Mouse (Mus musculus): ENCODE data around the gene 6030408B16Rik.

The 6030408B16Rik gene

DNA sequence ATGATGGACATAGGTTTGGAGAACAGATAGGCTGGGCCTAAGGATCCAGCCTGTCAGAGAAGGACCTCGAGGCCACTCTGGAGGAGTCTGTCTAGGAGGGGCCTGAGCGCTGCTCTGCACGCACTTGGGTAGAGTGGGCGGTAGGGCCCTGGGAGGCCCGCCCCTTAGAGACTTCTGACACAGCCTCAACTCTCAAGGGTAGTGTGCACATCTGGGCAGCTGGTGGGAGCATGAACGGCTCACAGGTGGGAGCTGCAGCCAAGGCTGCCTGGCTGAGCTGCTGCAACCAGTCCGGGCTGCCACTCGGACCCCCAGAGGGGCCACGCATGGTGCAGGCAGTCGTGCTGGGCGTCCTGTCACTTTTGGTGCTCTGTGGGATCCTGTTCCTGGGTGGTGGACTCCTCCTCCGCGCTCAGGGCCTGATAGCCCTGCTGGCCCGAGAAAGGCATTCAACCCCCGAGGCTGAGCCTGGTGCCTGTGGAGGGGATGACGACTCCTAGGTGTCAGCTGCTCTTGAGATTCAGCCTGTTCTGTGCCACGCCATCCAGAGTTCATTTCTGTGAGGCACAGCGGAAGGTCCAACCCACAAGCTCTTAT, at the start of gene 6030408B16Rik:
6030408B16Rik (plus strand) TSS at position 188 of the 597 bp plus-strand sequence.
- peak in 1 of 2 experiments; percentile 28 for DNase-seq

DNA sequence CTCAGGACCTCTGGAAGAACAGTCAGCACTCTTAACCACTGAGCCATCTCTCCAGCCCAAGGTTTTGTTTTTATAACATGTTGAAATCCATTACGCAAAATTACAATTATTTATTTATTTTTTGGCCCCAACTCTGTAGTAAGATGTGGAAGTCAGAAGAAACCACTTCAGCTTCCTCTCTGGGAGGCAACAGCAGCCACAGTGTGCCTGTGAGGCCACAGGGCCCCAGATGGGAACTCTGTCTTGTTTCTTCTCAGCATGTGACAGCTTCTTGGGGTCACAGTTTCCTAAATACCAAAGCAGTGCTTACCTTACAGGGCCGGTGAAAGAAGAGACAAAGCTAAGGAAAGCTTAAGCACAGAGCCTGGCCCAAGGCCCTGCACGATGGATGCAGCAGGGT, 49.0 kb upstream of the 6030408B16Rik start:
- no peak for DNase-seq

DNA sequence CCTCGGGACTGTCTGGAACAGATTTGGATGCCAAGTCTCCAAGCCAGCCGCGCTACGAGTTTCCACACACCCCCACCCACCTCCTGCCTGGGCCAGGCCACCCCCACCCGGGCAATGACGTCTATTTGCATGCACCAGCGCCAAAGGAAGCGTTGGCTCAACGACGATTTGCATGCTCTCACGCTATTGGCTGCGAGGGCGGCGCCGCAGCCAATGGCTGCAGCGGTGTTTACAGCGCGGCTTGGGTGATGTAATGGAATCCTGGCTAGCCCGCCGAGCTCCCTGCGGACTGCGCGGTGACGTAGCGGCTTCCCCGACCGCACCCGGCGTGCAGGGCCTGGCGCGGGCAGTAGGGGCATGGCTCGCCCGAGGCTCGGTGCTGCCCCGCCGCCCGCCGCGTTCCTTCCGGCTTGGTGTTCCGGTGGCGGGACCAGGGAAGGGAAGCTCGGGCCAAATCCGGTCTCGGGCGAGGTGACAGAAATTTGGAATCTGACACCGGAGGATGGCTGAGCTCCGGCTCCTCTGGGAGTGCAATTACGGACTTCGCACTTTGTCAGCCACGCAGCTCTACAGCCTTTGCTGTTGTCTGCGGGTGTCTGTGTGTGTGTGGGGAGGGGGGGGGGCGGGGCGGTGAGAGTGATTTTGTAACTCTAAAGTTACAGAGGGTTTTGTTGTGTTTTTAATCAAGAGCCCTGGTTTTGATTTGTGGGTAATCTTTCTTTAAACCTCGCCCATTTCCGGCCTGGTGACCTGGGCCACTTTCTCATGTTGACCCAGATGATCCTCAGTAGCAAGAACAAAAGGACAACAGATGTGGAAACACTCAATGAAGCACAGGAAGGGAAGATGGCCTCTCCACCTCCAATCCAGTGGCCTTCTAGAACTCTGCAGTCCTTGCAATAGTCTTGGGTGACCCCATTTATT, 46.5 kb upstream of the 6030408B16Rik start:
- peak; percentile 96 to 97 for DNase-seq

DNA sequence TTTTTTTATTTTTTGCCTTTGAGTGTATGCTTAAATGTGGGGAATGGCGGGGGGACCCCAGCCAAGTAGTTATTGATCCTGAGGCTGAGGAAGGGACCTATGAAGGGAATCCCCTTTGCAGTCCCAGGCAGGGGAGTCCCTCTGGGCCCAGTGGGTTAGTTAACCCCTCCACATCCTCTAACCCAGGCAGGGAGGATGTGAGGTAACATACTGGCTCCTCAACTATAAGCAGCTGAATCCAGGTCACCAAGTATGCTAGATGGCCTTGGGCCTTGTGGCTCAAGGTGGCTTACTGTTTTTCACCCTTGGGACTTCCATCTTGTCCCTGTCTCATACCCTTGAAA, 45.9 kb upstream of the 6030408B16Rik start:
- DNase-seq, result peak; percentile 40 to 55

DNA sequence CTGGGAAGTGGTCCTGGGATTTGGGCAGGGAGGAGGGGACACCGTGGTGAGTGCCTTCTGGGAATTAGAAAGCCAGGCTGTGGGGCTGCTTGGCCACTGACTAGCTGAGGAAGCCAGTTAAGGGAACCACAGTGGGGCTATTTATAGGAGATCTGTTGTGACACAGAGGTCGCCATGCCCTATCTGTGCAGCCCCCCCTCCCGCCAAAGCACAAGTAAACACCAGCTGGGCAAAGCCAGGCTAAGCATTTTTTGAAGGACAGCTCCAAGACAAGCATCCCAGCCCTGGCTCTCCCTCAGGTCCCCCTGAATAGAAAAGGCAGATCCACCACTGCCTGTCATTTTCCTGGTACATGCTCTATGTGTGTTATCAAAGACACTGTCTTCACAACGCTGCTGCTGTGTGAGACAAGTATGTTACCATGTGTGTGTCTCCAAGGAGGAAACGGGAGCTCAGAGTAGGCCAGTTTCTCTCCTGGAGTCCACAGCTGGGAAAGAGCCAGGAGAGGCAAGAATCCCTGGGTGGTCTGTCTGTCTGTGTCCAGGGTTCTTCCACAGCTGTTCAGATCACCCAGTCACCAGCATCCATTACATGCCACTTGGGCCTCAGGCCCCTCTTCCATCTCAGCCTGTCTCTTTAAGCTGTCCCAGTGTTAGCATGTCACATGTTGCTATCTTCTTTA, 44.8 kb upstream of the 6030408B16Rik start:
- DNase-seq, result peak in 1 of 2 experiments; percentile 43

DNA sequence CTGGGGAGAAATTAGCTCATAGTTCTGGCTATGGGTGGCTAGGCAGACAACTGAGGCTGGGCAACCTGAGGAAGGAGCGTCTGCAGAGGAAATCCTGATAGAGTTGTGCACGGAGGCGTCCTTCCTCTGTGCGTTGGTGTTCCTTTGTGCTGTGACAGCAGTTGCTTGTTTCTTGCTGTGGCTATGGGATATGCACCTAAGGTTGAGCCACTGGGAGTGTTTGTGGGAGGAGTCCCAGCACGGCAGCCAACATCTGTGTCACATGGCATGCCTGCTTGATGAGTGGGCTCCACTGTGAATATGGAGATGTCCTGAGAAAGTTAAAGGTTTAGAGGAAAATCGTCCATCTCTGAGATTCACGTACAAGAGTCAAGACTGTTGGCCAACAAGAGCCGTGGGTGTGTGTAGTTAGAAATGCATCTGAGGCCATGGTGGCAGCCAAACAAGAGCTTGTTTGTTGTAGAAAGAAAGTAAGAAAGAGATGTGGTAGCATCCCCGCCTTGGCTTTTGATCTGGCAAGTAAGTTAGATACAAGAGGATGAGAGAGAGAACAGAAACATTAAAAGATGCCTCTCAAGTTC, 42.7 kb upstream of the 6030408B16Rik start:
- no peak for DNase-seq

DNA sequence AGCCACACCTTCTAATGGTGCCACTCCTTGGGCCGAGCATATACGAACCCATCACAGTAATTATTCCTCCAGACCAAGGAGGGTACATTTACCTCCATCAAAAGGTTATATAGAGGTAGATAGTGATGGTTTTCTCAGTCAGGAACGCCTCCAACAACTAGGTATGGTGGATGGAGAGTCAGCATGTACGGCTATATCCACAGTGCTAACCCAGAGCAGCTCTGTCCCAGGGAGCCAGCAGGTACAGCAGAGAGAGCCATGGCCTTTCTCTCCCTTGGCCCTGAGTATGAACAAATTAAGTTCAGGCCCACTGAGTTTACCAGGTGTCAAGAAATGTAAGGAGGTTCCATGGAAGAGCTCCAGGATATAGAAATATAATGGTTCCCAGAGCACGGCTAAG, 41.1 kb upstream of the 6030408B16Rik start:
- DNase-seq, result no peak

DNA sequence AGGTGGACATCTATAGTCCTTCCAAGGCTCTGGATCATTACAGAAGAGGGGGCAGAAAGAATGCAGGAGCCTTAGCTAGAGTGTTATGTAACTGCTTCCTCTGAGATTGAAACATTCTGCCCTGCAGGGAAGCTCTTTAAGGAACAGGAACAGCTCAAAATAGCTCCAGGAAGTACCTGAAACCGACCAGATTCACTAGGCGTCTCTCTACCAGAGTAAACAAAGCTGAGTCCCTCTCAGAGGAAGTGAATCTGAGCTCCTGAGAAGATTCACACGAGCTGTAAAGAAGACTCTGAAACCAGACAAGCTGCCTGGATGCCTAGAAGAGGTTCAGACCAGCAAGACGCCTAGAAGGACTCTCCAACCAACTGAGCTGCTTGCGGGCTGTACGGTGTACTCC, 40.4 kb upstream of the 6030408B16Rik start:
- DNase-seq, result peak; percentile 55 to 59

DNA sequence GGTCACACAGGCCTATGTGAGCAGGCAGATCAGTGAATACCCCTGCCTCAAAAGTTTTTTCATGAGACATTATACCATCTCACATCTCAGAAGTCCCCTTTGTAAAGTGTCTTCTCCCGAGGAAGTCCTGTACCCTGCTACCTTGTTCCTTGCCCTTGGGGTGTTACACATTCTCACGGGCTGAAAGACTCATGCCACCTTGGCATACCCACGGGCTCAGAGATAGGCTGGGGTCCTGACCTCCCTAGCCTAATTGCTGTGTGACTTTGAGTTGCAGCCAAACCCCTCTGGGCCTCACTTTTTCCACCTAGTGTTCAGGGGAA, 39.5 kb upstream of the 6030408B16Rik start:
- DNase-seq, result no peak

DNA sequence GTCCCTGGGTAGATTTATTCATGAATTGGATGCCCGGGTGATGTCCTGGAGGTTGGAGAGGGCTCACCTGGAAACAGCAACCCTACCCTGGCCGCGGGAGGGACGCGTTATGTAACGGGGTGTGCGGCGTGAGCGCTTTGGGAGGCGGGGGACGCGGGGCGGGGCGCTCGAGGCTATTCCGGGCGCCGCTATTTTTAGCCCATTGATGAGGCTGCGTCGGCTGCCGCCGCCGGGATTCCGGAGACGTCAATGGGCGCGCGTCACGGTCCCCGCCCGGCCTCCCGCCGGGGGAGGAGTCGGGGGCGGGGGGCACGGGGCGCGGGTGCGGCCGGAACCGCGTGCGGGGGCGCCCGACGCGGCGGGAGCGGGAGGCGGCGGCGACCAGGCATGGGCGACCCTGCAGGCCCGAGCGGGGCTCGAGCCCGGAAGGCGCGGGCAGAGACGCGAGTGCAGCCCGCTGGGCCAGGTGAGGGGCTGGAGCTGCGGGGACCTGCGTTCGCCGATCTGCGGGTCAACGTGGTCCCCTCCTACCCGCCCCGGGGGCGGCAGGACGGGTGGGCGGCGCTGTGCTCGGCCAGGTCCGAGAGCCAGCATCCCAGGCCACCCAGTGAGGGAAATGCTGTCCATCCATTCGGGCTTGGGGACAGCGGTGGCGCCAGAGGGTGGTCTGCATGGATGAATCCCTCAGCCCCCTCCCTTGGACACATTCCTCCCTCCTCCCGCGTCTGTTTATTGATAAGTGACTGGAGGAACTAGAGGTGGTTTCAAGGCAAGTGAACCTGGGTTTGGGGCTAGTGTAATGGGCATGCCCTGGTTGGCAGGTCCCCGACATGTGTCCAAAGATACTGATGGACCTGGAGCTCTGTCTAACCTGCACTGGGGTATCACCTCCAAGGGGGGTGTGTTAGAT, 38.9 kb upstream of the 6030408B16Rik start, which contains the start of gene Nr4a1:
Nr4a1 (plus strand) TSS at position 384 of the 910 bp plus-strand sequence.
- DNase-seq, result peak; percentile 88

DNA sequence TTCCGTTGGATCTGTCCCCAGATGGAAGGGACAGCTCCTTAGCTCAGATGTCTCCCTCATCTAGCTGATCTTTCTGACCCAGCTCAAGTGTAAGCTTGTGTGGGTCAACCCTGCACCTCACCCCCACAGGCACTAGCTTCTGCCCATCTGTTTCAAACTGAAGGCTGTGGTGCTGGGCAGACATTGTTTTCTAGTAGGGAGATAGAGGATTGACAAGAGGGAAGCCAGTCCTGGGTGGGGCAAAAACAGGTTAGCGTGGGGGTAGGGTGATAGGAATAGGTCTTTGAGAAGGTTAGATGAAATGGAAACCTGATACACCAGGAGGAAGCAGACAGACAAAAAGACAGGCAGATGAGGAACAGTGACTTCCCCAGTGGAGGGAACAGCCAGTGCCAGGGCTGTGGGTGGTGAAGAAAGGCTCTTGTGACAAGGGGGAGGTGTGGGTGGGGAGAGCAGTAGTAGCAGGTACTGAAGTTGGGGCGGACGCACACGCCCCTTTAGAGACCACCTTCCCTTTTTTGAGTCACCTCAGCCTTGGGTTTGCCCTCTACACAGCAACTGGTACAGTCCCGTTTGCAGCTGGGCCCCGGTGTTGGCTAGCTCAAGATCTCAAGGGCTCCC, 37.1 kb upstream of the 6030408B16Rik start:
- peak; percentile 58 for DNase-seq

DNA sequence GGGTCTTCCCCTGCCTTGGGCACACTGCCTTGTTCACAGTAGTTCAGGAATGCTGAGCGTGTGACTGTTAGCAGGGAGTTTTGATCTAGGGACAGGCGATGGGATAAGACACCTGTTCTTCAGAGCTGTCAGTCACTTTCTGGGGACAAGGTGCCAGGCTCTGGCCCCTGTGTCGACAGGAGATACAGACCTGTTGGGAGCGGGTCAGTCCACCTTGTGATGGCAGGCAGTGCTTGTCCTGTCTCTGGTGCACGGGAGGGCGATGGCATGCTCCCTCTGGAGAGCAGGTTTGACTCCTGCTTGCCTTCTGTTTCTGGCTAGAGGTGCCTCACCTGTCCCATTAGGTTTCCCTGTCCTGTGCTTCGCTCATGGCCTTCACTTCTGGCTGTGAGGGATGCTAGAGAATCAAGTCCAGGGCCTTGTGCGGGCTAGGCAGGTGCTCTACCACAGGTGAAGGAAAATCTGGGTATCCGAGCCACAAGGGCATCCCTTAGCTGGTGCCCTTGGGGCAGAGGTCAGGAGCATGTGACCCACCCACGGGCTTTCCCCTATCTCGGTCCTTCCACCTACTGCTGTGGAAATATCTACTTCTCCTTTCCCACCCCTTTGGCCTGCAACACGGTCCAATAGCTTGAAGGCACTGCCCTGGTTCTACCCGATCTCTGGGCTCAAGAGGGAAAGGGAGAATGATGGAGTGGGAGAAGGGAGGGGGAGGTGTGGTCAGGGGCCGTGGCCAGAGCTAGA, 36.4 kb upstream of the 6030408B16Rik start:
- DNase-seq, result peak; percentile 65 to 70

DNA sequence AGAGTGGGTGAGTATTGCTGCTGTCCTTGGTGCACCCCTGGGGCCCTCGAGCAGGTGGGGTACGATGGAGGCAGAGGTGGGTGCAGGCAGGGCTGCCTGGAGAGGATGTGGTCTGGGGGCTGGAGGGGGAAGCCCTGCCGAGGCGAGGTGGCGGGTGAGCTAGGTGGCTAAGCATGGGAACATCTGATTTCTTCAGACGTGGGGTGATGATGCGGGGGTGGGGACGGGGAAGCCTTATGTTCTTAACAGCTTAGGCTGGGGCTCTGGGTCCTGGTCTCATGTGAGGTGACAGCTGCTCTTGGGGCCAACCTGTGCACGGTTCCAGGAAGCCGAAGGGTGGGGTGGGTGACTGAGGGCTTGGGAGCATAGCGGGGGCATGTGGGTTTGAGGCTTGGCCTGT, 34.6 kb upstream of the 6030408B16Rik start:
- peak; percentile 81 to 87 for DNase-seq

DNA sequence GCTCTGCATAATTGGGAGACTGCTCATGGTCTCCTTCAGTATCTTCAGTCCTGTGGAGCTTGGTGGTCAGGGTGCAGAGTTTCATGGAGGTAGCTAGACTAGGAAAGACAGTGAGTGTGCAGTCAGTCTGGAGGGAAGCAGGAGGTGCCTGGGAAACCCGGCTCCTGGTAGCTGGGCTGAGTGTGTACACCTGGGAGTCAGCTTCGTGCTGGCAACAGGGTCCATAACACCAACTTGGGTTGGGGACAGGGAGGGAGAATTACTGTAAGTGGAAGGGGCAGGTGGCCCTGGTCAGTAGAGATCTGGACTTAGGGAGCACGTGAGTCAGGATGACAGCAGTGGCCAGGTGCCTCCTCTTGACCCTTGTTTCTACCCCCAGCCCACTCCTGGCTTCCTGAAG, 33.1 kb upstream of the 6030408B16Rik start:
- no peak for DNase-seq

DNA sequence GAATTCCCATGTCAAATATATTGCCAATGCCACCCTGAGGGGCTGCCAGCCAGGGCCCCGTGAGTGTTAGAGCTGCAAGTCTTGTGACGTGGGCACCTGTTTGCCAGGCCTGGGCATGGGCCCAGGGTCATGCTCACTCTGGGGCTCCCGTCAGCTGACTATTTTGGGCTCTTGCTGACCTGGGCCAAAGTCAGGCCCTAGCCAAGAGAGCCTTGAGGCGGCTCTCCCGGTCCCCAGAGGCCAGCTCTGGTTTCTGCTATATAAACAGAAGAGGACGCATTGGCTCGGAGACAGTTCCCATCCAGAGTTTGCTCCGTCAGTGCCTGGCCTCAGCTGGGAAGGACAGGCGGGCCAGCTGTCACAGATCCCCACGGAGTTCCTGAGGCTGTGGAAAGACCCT, 32.6 kb upstream of the 6030408B16Rik start:
- DNase-seq, result no peak

DNA sequence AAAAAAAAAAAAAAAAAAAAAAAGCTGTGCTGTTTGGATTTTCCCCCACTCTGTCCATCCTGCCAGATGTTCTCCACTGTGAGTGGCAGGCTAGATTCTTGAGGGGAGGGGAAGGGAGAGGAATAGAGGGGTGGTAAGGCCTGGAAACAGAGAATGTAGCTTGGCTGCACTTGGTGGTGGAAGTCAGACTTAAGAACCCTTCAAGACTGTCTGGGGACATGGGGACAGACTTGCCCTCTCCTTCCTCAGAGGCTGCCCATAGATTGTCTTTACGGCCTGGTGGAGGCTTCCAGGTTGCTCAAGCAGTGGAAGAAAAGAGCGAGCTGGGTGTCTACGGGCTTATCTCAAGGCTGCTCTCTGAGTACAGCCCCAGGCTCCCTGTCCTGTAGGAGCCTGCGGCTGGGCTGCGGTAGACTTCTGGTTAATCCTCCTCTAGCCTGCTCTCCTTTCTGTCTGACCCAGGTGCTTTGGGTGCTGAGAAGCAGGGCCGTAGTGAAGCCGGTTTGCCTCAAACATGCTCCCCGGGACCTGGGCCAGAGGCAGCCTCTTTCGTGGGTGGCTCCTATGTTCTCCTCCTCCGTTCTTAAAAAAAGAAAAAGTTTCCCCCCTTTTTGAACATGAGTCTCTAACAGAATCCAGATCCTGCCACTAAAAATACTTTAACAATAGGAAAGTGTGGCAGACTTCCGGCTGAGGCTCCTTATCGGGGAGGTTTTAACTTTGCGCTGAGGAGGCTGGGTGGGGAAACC, 32.0 kb upstream of the 6030408B16Rik start:
- DNase-seq, result no peak

DNA sequence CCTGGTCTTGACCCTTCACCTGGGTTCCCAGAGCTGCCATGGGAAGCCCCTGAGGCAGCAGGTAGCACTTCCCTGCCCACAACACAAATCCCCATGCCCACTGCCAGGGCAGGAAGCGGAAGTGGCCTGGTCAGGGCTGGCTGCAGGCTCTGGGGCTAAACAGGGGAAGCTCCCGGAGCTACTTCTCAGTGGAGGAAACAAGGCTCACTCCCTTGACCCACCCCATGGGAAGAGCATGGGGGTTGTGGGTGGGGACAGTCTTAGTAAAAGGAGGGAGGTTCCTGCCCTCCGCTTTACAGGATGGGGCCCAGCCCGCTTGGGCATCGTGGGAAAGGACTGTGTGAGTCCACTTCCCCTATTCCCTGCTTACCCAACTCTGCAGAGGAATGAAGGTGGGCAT, 30.5 kb upstream of the 6030408B16Rik start:
- peak; percentile 47 to 51 for DNase-seq

DNA sequence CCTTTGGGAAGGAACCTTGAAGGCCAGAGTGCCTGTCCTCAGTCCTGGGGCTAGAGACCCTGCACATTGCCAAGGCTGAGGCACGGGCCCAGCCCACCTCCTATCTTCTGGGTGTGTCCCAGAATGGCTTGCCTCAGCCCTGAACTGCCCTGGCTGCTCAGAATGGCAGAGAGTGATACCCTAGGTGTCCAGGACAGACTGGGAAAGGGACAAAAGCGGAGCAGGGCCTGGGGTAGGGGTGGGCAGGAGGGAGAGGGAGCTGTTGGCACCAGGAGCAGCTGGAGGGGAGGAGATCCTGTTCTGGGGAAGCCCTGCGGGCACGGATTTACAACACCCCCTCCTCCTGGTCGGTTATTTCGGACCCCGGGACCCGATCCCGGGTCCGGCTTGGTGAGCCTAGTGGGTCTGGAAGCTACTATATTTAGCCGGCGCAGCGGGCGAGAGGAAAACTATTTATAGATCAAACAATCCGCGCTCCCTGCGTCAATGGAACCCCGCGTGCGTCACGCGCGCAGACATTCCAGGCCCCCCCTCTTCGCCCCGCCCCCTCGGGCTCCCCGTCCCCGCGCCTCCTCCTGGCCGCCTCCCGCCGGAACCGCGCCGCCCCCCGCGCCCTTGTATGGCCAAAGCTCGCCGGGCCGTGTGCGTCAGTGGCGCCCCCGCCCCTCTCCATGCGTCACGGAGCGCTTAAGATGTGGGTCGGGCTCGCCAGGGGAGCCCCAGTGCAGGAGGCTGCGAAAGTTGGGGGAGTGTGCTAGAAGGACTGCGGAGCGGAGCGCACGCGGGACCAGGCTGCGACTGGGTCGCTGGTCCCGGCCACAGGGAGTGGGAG, 26.7 kb upstream of the 6030408B16Rik start:
- peak; percentile 96 to 97 for DNase-seq
